Mouse (Mus musculus) c-Kit-negative CD71-positive TER-119-positive erythroid progenitor cells, embryonic 14.5 days (primary cell): ENCODE measurements around the gene N4bp2l2.

Source experiments
- DNase-seq: peaks from one replicate; pipeline ENCODE4 v3.0.0-alpha.2; 2013; ENCODE audit warnings: low read depth, low spot score

N4bp2l2 gene

DNA sequence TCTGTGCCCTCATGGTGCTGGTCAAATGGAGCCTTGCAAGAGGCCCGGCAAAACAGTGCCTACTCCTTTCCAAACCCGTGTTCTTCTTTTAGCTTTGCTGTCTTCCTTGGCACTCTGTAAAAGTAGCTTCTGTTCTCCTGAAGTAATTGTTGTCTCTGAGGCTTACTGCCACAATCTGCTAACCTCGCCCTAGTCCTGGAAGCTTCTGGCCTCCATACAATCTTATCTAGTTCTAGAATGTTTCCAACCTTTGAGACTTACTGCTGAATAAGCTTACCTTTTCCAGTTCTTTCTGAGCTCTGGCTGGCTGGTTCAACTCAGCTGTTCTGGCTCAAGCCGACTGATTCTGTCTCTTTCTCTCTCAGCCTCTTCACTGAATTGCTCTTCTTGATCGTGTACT is 104.2 kb downstream of the N4bp2l2 start:
- DNase-seq: no peak

DNA sequence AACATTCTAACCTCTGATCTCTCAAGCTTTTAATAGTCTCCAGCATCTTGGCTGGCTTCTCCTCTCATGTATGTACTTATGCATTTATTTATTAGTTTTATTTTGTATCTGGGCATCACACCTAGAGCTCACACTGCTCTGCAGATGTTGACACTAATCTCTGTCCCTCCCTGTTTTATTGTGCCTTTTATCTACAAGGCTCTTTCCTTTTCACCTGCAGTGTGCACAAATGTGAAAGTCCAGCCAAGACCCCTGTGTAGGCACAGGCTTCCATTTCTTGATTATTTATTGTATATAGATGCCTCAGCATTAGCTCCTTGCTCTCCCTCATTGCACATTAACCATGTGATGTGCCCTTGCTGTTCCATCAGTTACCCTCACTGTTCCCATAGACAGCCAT is 104.6 kb downstream of the N4bp2l2 start:
- no peak for DNase-seq

DNA sequence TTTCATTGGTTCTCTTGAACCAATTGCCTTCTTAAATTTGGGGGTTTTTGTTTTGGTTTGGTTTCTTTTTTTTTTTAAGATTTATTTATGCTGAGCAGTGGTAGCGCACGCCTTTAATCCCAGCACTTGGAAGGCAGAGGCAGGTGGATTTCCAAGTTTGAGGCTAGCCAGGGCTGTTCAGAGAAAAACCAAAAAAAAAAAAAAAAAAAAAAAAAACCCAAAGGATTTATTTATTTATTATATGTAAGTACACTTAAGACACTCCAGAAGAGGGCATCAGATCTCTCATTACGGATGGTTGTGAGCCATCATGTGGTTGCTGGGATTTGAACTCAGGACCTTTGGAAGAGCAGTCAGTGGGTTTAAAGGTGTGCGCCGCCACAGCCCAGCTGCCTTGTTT is 105.1 kb downstream of the N4bp2l2 start:
- DNase-seq: no peak

GRCm38 (mm10) chr5:150559519-150560103 is 106.4 kb downstream of the N4bp2l2 start:
- DNase-seq: no peak
